Mouse (Mus musculus) neural tube, embryonic 11.5 days (tissue): ENCODE data around the gene Dclre1a. TPM values are rescaled to one million over a fixed set of nuclear protein-coding genes. Genes with fewer than 3 reads are reported as not detected.
A peak's percentile ranks its signal among the peaks of the same experiment; 100 is the strongest.

Experiments used
- ATAC-seq: fragments of 200-750 bp; cut with Nextera tagmentation; 2 replicates; pipeline ENCODE4 v1.8.0; 2017; ENCODE audit warnings: moderate number of reproducible peaks, mild to moderate bottlenecking, moderate TSS enrichment, moderate library complexity; ENCODE audit not compliant: insufficient read depth, low FRiP score, low TSS enrichment
- DNase-seq: peaks from one replicate; pipeline ENCODE4 v3.0.0-alpha.2; 2015; ENCODE audit warnings: low spot score
- H3K27ac ChIP-seq: fragments of 300-500 bp; sonication (generic); 2 replicates; pipeline ENCODE4 v1.5.1; 2014; ENCODE audit warnings: low read depth, mild to moderate bottlenecking, low read length
- H3K27me3 ChIP-seq: fragments of 300-500 bp; sonication (generic); 2 replicates; pipeline ENCODE4 v1.6.1; 2014; ENCODE audit warnings: mild to moderate bottlenecking, low read length, mixed read lengths; ENCODE audit not compliant: control insufficient read depth, insufficient read depth
- H3K36me3 ChIP-seq: fragments of 300-500 bp; sonication (generic); 2 replicates; pipeline ENCODE4 v1.6.1; 2014; ENCODE audit warnings: mild to moderate bottlenecking, low read length, moderate library complexity, mixed read lengths; ENCODE audit not compliant: control insufficient read depth, insufficient read depth
- H3K4me1 ChIP-seq: fragments of 300-500 bp; sonication (generic); 2 replicates; pipeline ENCODE4 v1.6.1; 2014; ENCODE audit warnings: low read length, mixed read lengths; ENCODE audit not compliant: control insufficient read depth, insufficient read depth
- H3K4me2 ChIP-seq: fragments of 300-500 bp; sonication (generic); 2 replicates; pipeline ENCODE4 v1.6.1; 2014; ENCODE audit warnings: low read depth, mild to moderate bottlenecking, moderate library complexity
- H3K4me3 ChIP-seq: fragments of 300-500 bp; sonication (generic); 2 replicates; pipeline ENCODE4 v1.5.1; 2014; ENCODE audit warnings: low read depth, low read length
- H3K9ac ChIP-seq: fragments of 300-500 bp; sonication (generic); 2 replicates; pipeline ENCODE4 v1.6.1; 2014; ENCODE audit warnings: mild to moderate bottlenecking, low read length
- H3K9me3 ChIP-seq: fragments of 300-500 bp; sonication (generic); 2 replicates; pipeline ENCODE4 v1.6.1; 2016; ENCODE audit warnings: low read length; ENCODE audit not compliant: control insufficient read depth
- WGBS: fragments of 180-500 bp; shearing (Covaris S2); extraction: QIAGEN DNeasy Blood & Tissue Kit; methylation state at CpG from one replicate; pipeline ENCODE4 v1.1.7; 2014; 5-methylcytosine and 5-hydroxymethylcytosine counted together
- polyA plus RNA-seq: library from polyadenylated mRNA; unstranded; fragments of >200 nt; fragmentation: Nextera tagmentation; extraction: Ambion mirVana; gene quantifications from 2 replicates; pipeline ENCODE4 v1.2.1, GENCODE M21; 2014

Dclre1a gene
- polyA plus RNA-seq, 1 experiment from 2014 or later, result 16.9 TPM

DNA sequence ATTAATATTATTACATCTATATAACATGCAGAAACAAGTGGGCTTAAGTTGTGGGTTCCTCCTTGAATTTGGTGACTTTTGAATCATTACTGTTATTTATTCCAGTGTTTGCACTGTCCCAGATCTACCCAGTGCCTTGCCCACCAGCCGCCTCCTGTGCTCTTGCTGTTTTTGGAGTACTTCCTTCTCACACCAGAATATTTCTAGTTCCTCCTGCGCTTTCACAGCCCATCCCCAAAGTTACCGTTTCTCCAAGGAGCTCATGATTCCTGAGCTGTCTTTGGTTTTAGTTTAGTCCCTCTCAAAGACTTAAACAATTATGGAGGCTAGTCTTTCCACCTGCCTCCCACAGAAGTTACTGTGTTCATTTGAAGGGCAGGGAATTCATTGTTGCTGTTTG, 15.4 kb upstream of the Dclre1a start:
- no peak overlapping the region for H3K4me2 ChIP-seq
- DNase-seq, result no peak
- 93% methylated on average over 3 of the region's 3 CpGs for WGBS

DNA sequence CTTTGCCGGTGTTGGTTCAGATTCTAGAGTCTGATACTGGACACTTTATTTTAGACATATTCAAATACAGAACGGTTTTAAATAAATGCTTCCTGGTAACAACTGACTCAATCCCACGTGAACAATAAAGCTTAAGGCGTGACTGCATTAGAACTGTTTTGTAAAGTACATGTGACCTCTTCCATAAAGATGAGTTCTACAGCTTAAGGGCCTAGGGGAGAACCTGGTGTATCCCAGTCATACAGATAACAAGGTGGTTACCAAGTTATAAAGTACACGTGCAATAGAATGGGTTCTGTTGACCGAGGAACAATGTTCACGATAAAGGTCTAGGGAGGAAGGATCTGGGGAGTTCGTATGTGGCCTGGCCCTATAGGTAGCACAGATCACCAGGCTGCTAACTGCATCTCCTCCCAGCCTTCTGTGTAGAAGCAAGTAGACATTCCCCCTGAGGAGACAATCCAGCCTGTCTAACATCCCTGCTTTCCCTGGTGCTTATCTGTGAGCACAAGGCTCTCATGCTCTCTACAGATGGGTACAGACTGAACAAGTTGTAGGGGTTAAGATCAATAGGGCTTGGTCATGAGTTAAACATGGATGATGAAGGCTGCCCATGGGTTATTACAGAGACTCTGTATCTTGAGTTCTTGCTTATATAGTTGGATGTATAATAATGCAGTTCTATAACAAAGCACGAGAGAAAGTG, 14.6 kb upstream of the Dclre1a start:
- DNase-seq, result no peak
- H3K36me3 ChIP-seq, result no peaks in the 10 kb centered on the region; the same call in 1 of the 2 replicates
- no peak overlapping the region for H3K4me3 ChIP-seq
- no peaks in the 10 kb centered on the region for H3K4me1 ChIP-seq
- 92% methylated on average over 9 of the region's 9 CpGs for WGBS
- ATAC-seq, result no peak
- no peaks in the 10 kb centered on the region for H3K9me3 ChIP-seq
- no peak overlapping the region for H3K9ac ChIP-seq
- H3K4me2 ChIP-seq, result no peak overlapping the region
- H3K27ac ChIP-seq, result no peak overlapping the region
- no peaks in the 10 kb centered on the region for H3K27me3 ChIP-seq

More for the DNA sequence above, 15.4 kb upstream of the Dclre1a start:
- Histone ChIP-seq H3K4me3 (no peak overlapping the region), H3K36me3 (no peaks in the 10 kb centered on the region; the same call in 1 of the 2 replicates), H3K27ac (no peak overlapping the region), H3K4me1 (no peaks in the 10 kb centered on the region), H3K27me3 (no peaks in the 10 kb centered on the region), H3K9me3 (no peaks in the 10 kb centered on the region), H3K9ac (no peak overlapping the region)
- ATAC-seq, result no peak

DNA sequence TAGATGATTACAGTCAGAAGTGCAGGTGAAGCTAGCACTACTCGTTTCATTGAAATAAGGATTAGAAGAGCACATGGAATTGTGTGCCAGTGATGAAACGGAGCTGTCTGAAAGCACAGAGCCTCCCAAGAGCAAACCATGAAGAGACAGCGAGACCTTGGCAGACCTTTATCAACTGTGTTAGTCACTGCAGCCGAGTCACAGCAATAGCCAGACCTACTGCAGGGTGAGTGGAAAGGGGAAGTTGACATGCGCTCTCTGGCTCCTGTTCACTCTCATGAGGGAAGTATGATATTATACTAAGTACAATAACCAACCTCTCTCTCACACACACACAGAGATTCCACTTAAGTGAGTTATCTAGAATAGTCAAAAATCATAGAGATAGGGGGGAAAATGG, 8.0 kb upstream of the Dclre1a start:
- no peaks in the 10 kb centered on the region for H3K4me1 ChIP-seq
- WGBS, result 94% methylated on average over 5 of the region's 5 CpGs
- H3K4me2 ChIP-seq, result no peak overlapping the region
- no peak for DNase-seq
- no peak for ATAC-seq
- no peaks in the 10 kb centered on the region for H3K27me3 ChIP-seq
- no peak overlapping the region for H3K27ac ChIP-seq
- H3K4me3 ChIP-seq, result no peak overlapping the region
- H3K9ac ChIP-seq, result no peak overlapping the region
- H3K9me3 ChIP-seq, result no peaks in the 10 kb centered on the region
- no peaks in the 10 kb centered on the region; the same call in 1 of the 2 replicates for H3K36me3 ChIP-seq

DNA sequence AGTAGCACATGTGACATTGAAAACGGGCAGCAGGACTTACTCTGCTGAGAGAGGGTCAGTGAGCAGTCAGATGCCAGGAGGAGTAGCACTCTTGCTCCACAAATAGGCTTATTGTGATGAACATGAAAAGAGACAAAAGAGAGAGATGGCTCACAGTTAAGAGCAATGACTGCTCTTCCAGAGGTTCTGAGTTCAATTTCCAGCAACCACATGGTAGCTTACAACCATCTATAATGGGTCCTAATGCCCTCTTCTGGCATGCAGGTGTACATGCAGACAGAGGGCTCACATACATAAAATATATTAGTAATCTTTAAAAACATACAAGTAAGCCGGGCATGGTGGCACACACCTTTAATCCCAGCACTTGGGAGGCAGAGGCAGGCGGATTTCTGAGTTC, 5.2 kb upstream of the Dclre1a start:
- Histone ChIP-seq H3K27me3 (no peaks in the 10 kb centered on the region), H3K27ac (no peak overlapping the region), H3K4me2 (no peak overlapping the region), H3K4me3 (no peak overlapping the region), H3K9ac (no peak overlapping the region), H3K4me1 (peaks cover 2% of the 10 kb centered on the region; the same call in 1 of the 2 replicates), H3K36me3 (no peaks in the 10 kb centered on the region; the same call in 1 of the 2 replicates), H3K9me3 (no peaks in the 10 kb centered on the region)
- 92% methylated on average over 3 of the region's 3 CpGs for WGBS
- DNase-seq (no peak), ATAC-seq (no peak)

DNA sequence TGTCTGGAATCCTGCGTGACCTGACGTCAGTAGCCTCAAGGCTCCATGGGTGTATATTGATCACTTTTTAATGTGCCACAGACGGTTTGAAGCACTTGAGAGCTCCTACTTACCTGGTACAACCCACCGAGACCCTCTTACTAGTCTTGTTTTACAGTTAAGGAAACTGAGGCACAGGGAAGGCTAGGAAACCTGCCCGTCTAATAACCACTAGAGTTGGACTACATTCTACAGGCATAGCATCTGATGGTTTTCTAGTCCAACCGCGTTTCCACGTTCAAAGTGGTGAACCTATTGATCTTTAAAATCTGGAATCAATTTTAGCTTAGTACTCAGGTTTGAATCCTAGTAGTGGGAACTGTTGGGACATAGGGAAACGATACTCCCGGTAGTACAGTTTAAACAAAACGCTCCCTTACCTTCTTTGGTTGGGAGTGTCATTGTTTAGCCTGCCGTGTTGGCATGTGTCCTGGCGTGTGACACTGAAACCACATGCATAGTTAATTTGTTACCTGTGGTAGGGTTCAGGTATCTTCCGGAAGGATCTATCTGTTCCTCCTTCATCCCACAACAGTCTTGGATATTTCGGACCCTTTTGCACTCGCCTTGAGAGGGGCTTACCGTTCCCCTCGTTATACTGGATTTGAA, 1.1 kb upstream of the Dclre1a start:
- Histone ChIP-seq H3K9me3 (no peaks in the 10 kb centered on the region), H3K4me2 (peak overlapping the region; percentile 48), H3K36me3 (no peaks in the 10 kb centered on the region; the same call in 1 of the 2 replicates), H3K4me1 (peaks cover 5% of the 10 kb centered on the region; the same call in 1 of the 2 replicates), H3K27me3 (no peaks in the 10 kb centered on the region), H3K4me3 (peak overlapping the region; percentile 89), H3K9ac (peak overlapping the region; percentile 98), H3K27ac (peak overlapping the region; percentile 95)
- DNase-seq, result no peak
- WGBS, result 33% methylated on average over 18 of the region's 18 CpGs
- ATAC-seq, result no peak

DNA sequence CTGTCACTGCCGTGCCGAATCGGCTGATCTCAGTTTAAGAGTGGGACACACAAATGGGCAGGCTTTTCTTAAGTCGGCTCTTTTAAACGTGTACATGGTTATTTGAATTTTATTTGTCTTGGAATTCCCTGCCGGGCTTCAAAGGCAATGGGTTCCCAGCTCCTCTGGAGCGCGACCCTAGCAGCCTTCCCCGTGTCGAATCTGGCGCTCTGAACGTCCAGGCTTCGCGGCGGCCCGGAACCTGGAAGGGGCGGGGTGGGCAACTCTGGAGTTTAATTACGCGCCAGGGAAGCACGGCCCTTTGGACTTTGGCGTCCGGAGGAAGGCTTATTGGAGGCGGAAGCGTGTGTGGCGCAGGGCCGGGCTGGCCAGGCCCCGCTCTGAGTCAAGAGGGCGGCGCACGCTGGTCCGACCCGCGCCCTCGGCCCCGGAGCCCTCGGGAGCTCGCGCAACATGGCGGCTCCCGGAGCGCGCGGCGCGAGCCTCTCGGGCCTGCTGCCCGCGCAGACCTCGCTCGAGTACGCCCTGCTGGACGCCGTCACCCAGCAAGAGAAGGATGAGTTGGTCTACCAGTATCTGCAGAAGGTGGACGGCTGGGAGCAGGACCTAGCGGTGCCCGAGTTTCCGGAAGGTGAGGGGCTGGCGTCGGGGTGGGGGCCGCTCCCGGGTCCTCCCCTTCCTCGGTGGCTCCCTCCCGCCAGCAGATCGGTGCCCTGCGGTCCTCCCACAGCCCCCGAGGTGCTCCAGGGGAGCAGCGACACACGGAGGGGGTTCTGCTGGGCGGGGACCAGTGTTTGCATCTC, 409 bp upstream of the Dclre1a start, which contains the start of gene Nhlrc2:
Nhlrc2 (plus strand) TSS at position 32 of the 803 bp plus-strand sequence.
- peak; percentile 86 for ATAC-seq
- peak; percentile 85 for DNase-seq
- Histone ChIP-seq H3K4me2 (peak within 1 kb of the TSS; percentile 48), H3K27ac (peak within 1 kb of the TSS; percentile 95), H3K4me1 (peaks cover 5% of the 10 kb centered on the region; the same call in 1 of the 2 replicates), H3K36me3 (no peaks in the 10 kb centered on the region), H3K27me3 (no peaks in the 10 kb centered on the region), H3K4me3 (peak within 1 kb of the TSS; percentile 89), H3K9ac (peak within 1 kb of the TSS; percentile 98), H3K9me3 (no peaks in the 10 kb centered on the region)
- under 1% methylated on average over 62 of the region's 69 CpGs for WGBS

DNA sequence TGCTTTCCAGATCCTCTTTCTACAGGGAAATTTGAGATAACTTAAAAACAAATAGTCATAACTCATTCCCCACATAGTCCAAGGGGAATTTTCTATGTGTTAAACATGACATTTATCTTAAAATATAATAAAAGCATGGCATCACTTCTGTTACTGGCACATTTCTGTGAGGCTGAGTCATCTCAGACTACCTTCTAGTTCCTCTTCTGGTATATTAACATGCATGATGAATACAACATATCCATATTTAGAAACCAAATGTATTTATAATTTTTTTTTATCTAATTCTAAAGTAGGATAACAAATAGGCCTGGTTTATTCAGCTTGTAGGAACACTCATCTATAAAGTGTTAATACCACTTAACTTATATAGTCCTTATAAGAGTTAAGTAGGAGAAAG, 2.0 kb downstream of the Dclre1a start:
- no peak overlapping the region for H3K4me2 ChIP-seq
- H3K4me1 ChIP-seq, result peaks cover 5% of the 10 kb centered on the region; the same call in 1 of the 2 replicates
- no peak overlapping the region for H3K4me3 ChIP-seq
- no peak overlapping the region for H3K9ac ChIP-seq
- DNase-seq, result no peak
- ATAC-seq, result no peak
- H3K36me3 ChIP-seq, result no peaks in the 10 kb centered on the region; the same call in 1 of the 2 replicates
- H3K9me3 ChIP-seq, result no peaks in the 10 kb centered on the region
- no peak overlapping the region for H3K27ac ChIP-seq
- no peaks in the 10 kb centered on the region for H3K27me3 ChIP-seq

DNA sequence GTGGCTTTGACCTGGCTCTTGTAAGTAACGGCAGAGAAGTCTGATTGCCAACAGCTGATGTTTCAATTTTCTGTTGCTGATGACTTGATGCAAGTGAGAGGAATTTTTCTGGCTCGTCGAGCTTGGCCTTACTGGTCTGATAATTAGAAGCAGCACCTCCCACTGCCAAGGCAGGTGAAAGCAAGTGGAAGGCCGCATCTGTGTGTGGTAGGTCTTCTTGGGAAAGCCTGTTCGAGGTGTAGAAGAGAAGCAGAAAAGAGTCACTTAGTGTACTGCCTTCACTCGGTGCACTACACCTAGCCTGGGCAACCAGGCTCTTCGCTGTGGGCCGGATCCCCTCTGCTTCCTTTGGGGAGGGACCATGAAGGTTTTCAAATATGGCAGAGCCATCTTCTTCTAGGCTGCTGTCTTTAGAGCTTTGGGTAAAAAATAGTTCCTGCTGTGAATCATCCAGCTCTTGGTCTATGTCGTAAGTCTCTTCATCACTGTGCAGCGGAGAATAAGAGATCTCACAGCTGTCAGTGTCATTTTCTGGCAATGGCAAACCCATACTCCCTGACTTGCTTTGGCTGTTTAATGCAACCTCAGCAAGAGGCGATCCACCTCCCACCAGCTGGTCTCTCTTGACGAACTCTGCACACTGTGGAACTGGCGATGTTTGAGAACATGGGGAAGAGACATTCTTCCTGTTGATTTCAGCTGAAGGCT, 3.2 kb downstream of the Dclre1a start:
- H3K4me1 ChIP-seq, result peaks cover 5% of the 10 kb centered on the region; the same call in 1 of the 2 replicates
- 96% methylated on average over 13 of the region's 13 CpGs for WGBS
- no peak overlapping the region for H3K9ac ChIP-seq
- no peaks in the 10 kb centered on the region for H3K9me3 ChIP-seq
- ATAC-seq (no peak), DNase-seq (no peak)
- H3K27me3 ChIP-seq, result no peaks in the 10 kb centered on the region
- H3K4me2 ChIP-seq, result no peak overlapping the region
- no peak overlapping the region for H3K4me3 ChIP-seq
- no peak overlapping the region for H3K27ac ChIP-seq
- no peaks in the 10 kb centered on the region; the same call in 1 of the 2 replicates for H3K36me3 ChIP-seq
